Mouse (Mus musculus) stomach, postnatal 0 days (tissue): Measurements from ENCODE around the gene Dna2.

Experiments
- CTCF ChIP-seq: IDR thresholded peaks from 2 replicates; pipeline ENCODE4 v1.5.1; 2016; ENCODE audit warnings: antibody characterized with exemption, low read depth, mild to moderate bottlenecking, moderate library complexity
- EP300 ChIP-seq: optimal IDR thresholded peaks from 2 replicates; pipeline ENCODE3; 2016; ENCODE audit warnings: antibody characterized with exemption

DNA sequence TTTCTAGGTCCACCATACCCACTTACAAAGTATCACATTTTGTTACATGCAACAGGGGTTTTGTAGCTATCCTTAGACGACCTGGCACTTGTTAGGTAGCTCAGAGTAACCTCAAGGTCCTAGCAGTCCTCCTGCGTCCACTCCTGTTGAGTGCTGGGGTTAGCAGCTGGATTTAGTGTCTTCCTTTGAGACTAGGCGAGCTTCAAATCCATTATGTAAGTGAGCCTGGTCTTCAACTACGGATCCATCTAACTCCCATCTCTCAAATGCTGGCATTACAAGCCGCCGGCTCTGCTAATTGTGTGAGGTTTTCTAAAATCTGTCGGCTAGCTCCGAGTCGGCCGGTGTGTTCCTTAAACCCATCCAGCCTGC is 32.8 kb downstream of the Dna2 start:
- TF ChIP-seq CTCF (no peak), EP300 (no peak)
